Mouse (Mus musculus) brain, embryonic 14.5 days (tissue): ENCODE measurements at regions not wholly inside any gene's neighbourhood (a gene's known extent, or its start where the extent isn't known, plus 50 kb on each side); places are given as distances from the start of the nearest gene placed in this dataset.

ENCODE experiments used
- CTCF ChIP-seq: fragments of 200-500 bp; IDR thresholded peaks from 2 replicates; pipeline ENCODE4 v1.5.1; 2012; ENCODE audit warnings: inconsistent platforms, mild to moderate bottlenecking, moderate library complexity, borderline replicate concordance; ENCODE audit not compliant: insufficient read depth, insufficient read length; ENCODE audit errors: extremely low read depth
- POLR2A ChIP-seq: fragments of 200-500 bp; IDR thresholded peaks from 2 replicates; pipeline ENCODE4 v1.6.1; 2012; ENCODE audit warnings: mild to moderate bottlenecking, inconsistent platforms, borderline replicate concordance; ENCODE audit not compliant: poor library complexity, insufficient read depth, insufficient read length, severe bottlenecking; ENCODE audit errors: extremely low read depth

GRCm38 (mm10) chr11:111175566-111175965, 109.6 kb downstream of the Kcnj2 start:
- TF ChIP-seq CTCF (no peak), POLR2A (no peak)
